Mouse (Mus musculus) T-cell, adult 2 months (primary cell): ENCODE results near the gene Cldn34a.
"Not testable (repeated sequence)": the region's sequence is repeated elsewhere in the genome, so short reads cannot be mapped to it uniquely, and the experiment has no call there.

ENCODE experiments used
- DNase-seq: peaks from one replicate; pipeline ENCODE4 v3.0.0; 2022; ENCODE audit warnings: low spot score

Gene Cldn34a

GRCm38 (mm10) chrX:152563034-152563433 is at the start of gene Cldn34a:
Gene Cldn34a, plus strand, starts transcription at chrX:152563334.
- no peak for DNase-seq

GRCm38 (mm10) chrX:152518611-152519010 is 44.5 kb upstream of the Cldn34a start:
- DNase-seq = not testable (repeated sequence)

DNA sequence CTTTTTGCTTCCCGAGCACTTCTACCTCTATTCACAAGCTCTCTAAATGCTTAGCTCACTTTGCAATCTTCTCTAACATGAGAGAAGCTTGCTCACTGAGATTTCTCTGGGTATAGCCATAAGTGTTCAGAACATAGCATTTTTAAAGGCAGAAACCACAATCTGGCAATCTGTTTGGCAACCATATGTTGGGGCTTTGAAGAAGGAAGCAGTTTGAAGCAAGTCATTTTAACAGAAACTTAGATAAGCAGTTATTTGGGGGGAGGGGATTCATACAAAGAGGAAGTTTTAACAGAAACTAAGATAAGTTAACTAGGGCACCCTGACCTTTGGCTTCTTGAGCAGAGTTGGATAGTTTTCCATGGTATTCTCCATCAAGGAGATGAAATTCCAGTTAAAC is 17.4 kb upstream of the Cldn34a start:
- DNase-seq = no peak

DNA sequence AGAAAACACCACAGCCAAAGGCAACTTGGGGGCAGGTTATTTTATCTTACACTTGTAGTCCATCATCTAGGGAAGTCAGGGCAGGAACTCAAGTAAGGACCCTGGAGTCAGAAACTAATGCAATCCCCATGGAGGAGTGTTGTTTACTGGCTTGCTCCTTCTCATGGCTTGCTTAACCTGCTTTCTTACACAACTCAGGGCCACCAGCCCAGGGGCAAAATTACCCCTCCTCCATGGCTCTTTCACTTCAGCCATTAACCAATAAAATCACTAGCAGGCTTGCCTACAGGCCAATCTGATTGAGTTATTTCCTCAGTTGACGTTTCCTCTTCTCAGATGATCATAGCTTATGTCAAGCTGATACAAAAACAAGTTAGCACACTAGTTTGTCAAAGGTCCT is 15.0 kb upstream of the Cldn34a start:
- DNase-seq = no peak

- no peak for DNase-seq
Measured at GRCm38 (mm10) chrX:152557446-152557845, 5.7 kb upstream of the Cldn34a start.
